Mouse (Mus musculus) ovary, postnatal 36 days (tissue): Measurements from ENCODE around the gene Trabd2b.
A peak's percentile ranks its signal among the peaks of the same experiment; 100 is the strongest.

Experiments
- DNase-seq: peaks from one replicate; pipeline ENCODE4 v3.0.0; 2022; ENCODE audit warnings: low spot score, mixed read lengths

The Trabd2b gene

GRCm38 (mm10) chr4:114495688-114496426 lies 89.3 kb downstream of the Trabd2b start:
- DNase-seq, result no peak

GRCm38 (mm10) chr4:114499650-114500049 lies 93.1 kb downstream of the Trabd2b start:
- no peak for DNase-seq

- no peak for DNase-seq
These were observed 93.8 kb downstream of the Trabd2b start for GRCm38 (mm10) chr4:114500317-114500716.

GRCm38 (mm10) chr4:114501048-114501447 lies 94.5 kb downstream of the Trabd2b start:
- no peak for DNase-seq

- no peak for DNase-seq
These were observed 95.1 kb downstream of the Trabd2b start for GRCm38 (mm10) chr4:114501611-114502010.

- no peak for DNase-seq
These were observed 97.9 kb downstream of the Trabd2b start for GRCm38 (mm10) chr4:114504227-114505041.

- DNase-seq, result no peak
These were observed 103.1 kb downstream of the Trabd2b start for GRCm38 (mm10) chr4:114509601-114510000.

- no peak for DNase-seq
These were observed 105.1 kb downstream of the Trabd2b start for GRCm38 (mm10) chr4:114511649-114512048.

GRCm38 (mm10) chr4:114513149-114513548 lies 106.6 kb downstream of the Trabd2b start:
- DNase-seq, result no peak

- no peak for DNase-seq
These were observed 108.8 kb downstream of the Trabd2b start for GRCm38 (mm10) chr4:114515330-114515771.

GRCm38 (mm10) chr4:114516651-114517050 lies 110.1 kb downstream of the Trabd2b start:
- no peak for DNase-seq

- DNase-seq, result no peak
These were observed 111.5 kb downstream of the Trabd2b start for GRCm38 (mm10) chr4:114518061-114518460.

- no peak for DNase-seq
These were observed 112.0 kb downstream of the Trabd2b start for GRCm38 (mm10) chr4:114518571-114518970.

GRCm38 (mm10) chr4:114519321-114519720 lies 112.8 kb downstream of the Trabd2b start:
- DNase-seq, result no peak

GRCm38 (mm10) chr4:114519966-114520365 lies 113.4 kb downstream of the Trabd2b start:
- no peak for DNase-seq

- DNase-seq, result no peak
These were observed 117.0 kb downstream of the Trabd2b start for GRCm38 (mm10) chr4:114523335-114524188.

- DNase-seq, result no peak
These were observed 125.1 kb downstream of the Trabd2b start for GRCm38 (mm10) chr4:114531591-114531990.

GRCm38 (mm10) chr4:114533894-114534754 lies 127.6 kb downstream of the Trabd2b start:
- DNase-seq, result peak; percentile 27

- DNase-seq, result no peak
These were observed 131.0 kb downstream of the Trabd2b start for GRCm38 (mm10) chr4:114537376-114537974.

- DNase-seq, result no peak
These were observed 133.5 kb downstream of the Trabd2b start for GRCm38 (mm10) chr4:114540031-114540430.

- DNase-seq, result no peak
These were observed 134.7 kb downstream of the Trabd2b start for GRCm38 (mm10) chr4:114541221-114541620.
